15 mouse cellular contexts compared by ENCODE assay signal in genomic region chr15:98069566-98070245, GRCm38 (mm10). TPM values are rescaled to one million over a fixed set of nuclear protein-coding genes. Genes with fewer than 3 reads are reported as not detected.
DNase-seq lines count a peak whose midpoint lies in the region; ATAC-seq and TF ChIP-seq lines count a peak whose summit lies in the region.
"Had no signal": no experiment of that assay in that cellular context is flagged by ENCODE, and none has a peak within 500 bp of the region (broad histone marks: within the 10 kb centered on the region; RNA-seq: fewer than 3 reads in every experiment).

No protein-coding gene starts in this region.

- peak; percentile 25 for DNase-seq in CD4-positive, CD25-positive, alpha-beta regulatory T cell, adult 2 months (ENCODE audit: low read depth, low spot score)
- DNase-seq in hindbrain, postnatal 0 days (ENCODE audit: low spot score), result no peak
- peak; percentile 21 for DNase-seq in CD4-positive helper T cell, adult 2 months (ENCODE audit: low read depth, low spot score)
- DNase-seq in thymus, adult 18-20 months, result peak; percentile 18 to 64
- no peak for DNase-seq in embryonic facial prominence, embryonic 10.5 days (ENCODE audit: low spot score)
- DNase-seq: cerebellum, adult 8-10 months; heart, postnatal 4 days; kidney, postnatal 25 days; liver, embryonic 13.5 days; lung, postnatal 14 days had no signal

- no peak overlapping the region for H3K4me2 ChIP-seq in hindbrain, postnatal 0 days (ENCODE audit: low read depth, low read length)
- no peak overlapping the region for H3K4me2 ChIP-seq in hindbrain, embryonic 16.5 days (ENCODE audit: low read length)
- no peak overlapping the region for H3K4me2 ChIP-seq in forebrain, embryonic 15.5 days (replicated peaks)
- H3K4me2 ChIP-seq: forebrain, embryonic 12.5 days; liver, embryonic 13.5 days; midbrain, embryonic 12.5 days had no signal

- 0 out of 2 replicates have a peak, but pooled peaks have one; percentile 3 for TF ChIP-seq CTCF in hindbrain, postnatal 0 days (IDR thresholded peaks at IDR 0.05; ENCODE audit: low read depth)

- H3K27ac ChIP-seq in hindbrain, postnatal 0 days, result no peak overlapping the region
- H3K27ac ChIP-seq in hindbrain, embryonic 16.5 days (ENCODE audit: low read depth, low read length), result no peak overlapping the region
- H3K27ac ChIP-seq in embryonic facial prominence, embryonic 10.5 days (replicated peaks), result no peak overlapping the region
- H3K27ac ChIP-seq in forebrain, embryonic 15.5 days (replicated peaks), result no peak overlapping the region
- H3K27ac ChIP-seq: forebrain, embryonic 12.5 days; liver, embryonic 13.5 days; midbrain, embryonic 12.5 days had no signal

- no peaks in the 10 kb centered on the region for H3K27me3 ChIP-seq in hindbrain, postnatal 0 days (ENCODE audit: insufficient read depth, low read length)
- H3K27me3 ChIP-seq in hindbrain, embryonic 16.5 days (replicated peaks; ENCODE audit: control insufficient read depth, insufficient read depth, low read length), result no peaks in the 10 kb centered on the region
- H3K27me3 ChIP-seq in embryonic facial prominence, embryonic 10.5 days (replicated peaks; ENCODE audit: low read depth, poor library complexity, severe bottlenecking), result no peaks in the 10 kb centered on the region
- no peaks in the 10 kb centered on the region for H3K27me3 ChIP-seq in forebrain, embryonic 15.5 days
- H3K27me3 ChIP-seq: forebrain, embryonic 12.5 days; liver, embryonic 13.5 days; midbrain, embryonic 12.5 days had no signal

- no peak overlapping the region for H3K9ac ChIP-seq in hindbrain, postnatal 0 days (replicated peaks; ENCODE audit: low read length)
- H3K9ac ChIP-seq in hindbrain, embryonic 16.5 days (ENCODE audit: low read depth, low read length), result no peak overlapping the region
- H3K9ac ChIP-seq in forebrain, embryonic 15.5 days (replicated peaks), result no peak overlapping the region
- H3K9ac ChIP-seq: forebrain, embryonic 12.5 days; liver, embryonic 13.5 days; midbrain, embryonic 12.5 days had no signal

- H3K36me3 ChIP-seq in hindbrain, postnatal 0 days (ENCODE audit: insufficient read depth, low read length), result peaks cover 41% of the 10 kb centered on the region
- peaks cover 23% of the 10 kb centered on the region for H3K36me3 ChIP-seq in hindbrain, embryonic 16.5 days (ENCODE audit: control insufficient read depth, insufficient read depth, low read length)
- H3K36me3 ChIP-seq in embryonic facial prominence, embryonic 10.5 days (replicated peaks), result peaks cover 98% of the 10 kb centered on the region
- peaks cover 51% of the 10 kb centered on the region for H3K36me3 ChIP-seq in forebrain, embryonic 15.5 days

- H3K4me1 ChIP-seq in hindbrain, postnatal 0 days (ENCODE audit: insufficient read depth, low read length), result no peaks in the 10 kb centered on the region
- no peaks in the 10 kb centered on the region for H3K4me1 ChIP-seq in hindbrain, embryonic 16.5 days (ENCODE audit: control insufficient read depth, insufficient read depth, low read depth, low read length)
- no peaks in the 10 kb centered on the region for H3K4me1 ChIP-seq in embryonic facial prominence, embryonic 10.5 days
- no peaks in the 10 kb centered on the region for H3K4me1 ChIP-seq in forebrain, embryonic 15.5 days
- H3K4me1 ChIP-seq: forebrain, embryonic 12.5 days; liver, embryonic 13.5 days; midbrain, embryonic 12.5 days had no signal

- 89% methylated on average over 8 of the region's 8 CpGs for WGBS in hindbrain, postnatal 0 days
- WGBS in hindbrain, embryonic 16.5 days, result 92% methylated on average over 8 of the region's 8 CpGs
- 90% methylated on average over 8 of the region's 8 CpGs for WGBS in embryonic facial prominence, embryonic 10.5 days
- 93% methylated on average over 8 of the region's 8 CpGs for WGBS in forebrain, embryonic 15.5 days

- no peak for ATAC-seq in CD4-positive, CD25-positive, alpha-beta regulatory T cell, adult 4 months
- no peak for ATAC-seq in hindbrain, postnatal 0 days
- ATAC-seq in hindbrain, embryonic 16.5 days, result no peak
- ATAC-seq in forebrain, embryonic 15.5 days (replicated peaks), result no peak

- no peak overlapping the region for H3K4me3 ChIP-seq in hindbrain, postnatal 0 days (ENCODE audit: low read length)
- no peak overlapping the region for H3K4me3 ChIP-seq in hindbrain, embryonic 16.5 days (ENCODE audit: low read length)
- H3K4me3 ChIP-seq in embryonic facial prominence, embryonic 10.5 days, result no peak overlapping the region
- H3K4me3 ChIP-seq in forebrain, embryonic 15.5 days, result no peak overlapping the region
- H3K4me3 ChIP-seq: forebrain, embryonic 12.5 days; liver, embryonic 13.5 days; midbrain, embryonic 12.5 days had no signal

- no peaks in the 10 kb centered on the region for H3K9me3 ChIP-seq in hindbrain, postnatal 0 days (ENCODE audit: low read length)
- no peaks in the 10 kb centered on the region for H3K9me3 ChIP-seq in hindbrain, embryonic 16.5 days (ENCODE audit: control insufficient read depth, low read length)
- H3K9me3 ChIP-seq in embryonic facial prominence, embryonic 10.5 days, result no peaks in the 10 kb centered on the region
- no peaks in the 10 kb centered on the region for H3K9me3 ChIP-seq in forebrain, embryonic 15.5 days
- H3K9me3 ChIP-seq: forebrain, embryonic 12.5 days; liver, embryonic 13.5 days; midbrain, embryonic 12.5 days had no signal

RNA-seq across cellular contexts. Expression of gene Pfkm, which starts 22.7 kb away (rescaled TPM):
- polyA plus RNA-seq in CD4-positive, CD25-positive, alpha-beta regulatory T cell, adult 4 months (2017; shearing (Covaris generic)), result 10 to 100 TPM in 1 of 2 experiments, 1 to 10 TPM in 1; 4.8 to 13.4 TPM
- total RNA-seq in hindbrain, postnatal 0 days (2014; rRNA removed), result 97.3 and 102 TPM in 2 replicates
- polyA plus RNA-seq in hindbrain, postnatal 0 days (2015; fragmentation: Nextera tagmentation; extraction: Ambion mirVana), result 91.5 and 94.0 TPM in 2 replicates
- polyA plus RNA-seq in hindbrain, embryonic 16.5 days (2015; fragmentation: Nextera tagmentation; extraction: Ambion mirVana), result 99.4 and 106 TPM in 2 replicates
- 36.6 and 39.8 TPM in 2 replicates for polyA plus RNA-seq in embryonic facial prominence, embryonic 10.5 days (2016; fragmentation: Nextera tagmentation; extraction: Ambion mirVana)
- 84.2 and 84.4 TPM in 2 replicates for polyA plus RNA-seq in forebrain, embryonic 15.5 days (2015; fragmentation: Nextera tagmentation; extraction: Ambion mirVana)

RNA-seq across cellular contexts. Expression of gene Senp1, which starts 23.8 kb away (rescaled TPM):
- polyA plus RNA-seq in CD4-positive, CD25-positive, alpha-beta regulatory T cell, adult 4 months (2017; shearing (Covaris generic)), result 10 to 100 TPM; 33.4 to 34.3 TPM
- 12.7 and 15.0 TPM in 2 replicates for total RNA-seq in hindbrain, postnatal 0 days (2014; rRNA removed)
- polyA plus RNA-seq in hindbrain, postnatal 0 days (2015; fragmentation: Nextera tagmentation; extraction: Ambion mirVana), result 12.5 TPM in 2 replicates
- 17.3 and 18.9 TPM in 2 replicates for polyA plus RNA-seq in hindbrain, embryonic 16.5 days (2015; fragmentation: Nextera tagmentation; extraction: Ambion mirVana)
- polyA plus RNA-seq in embryonic facial prominence, embryonic 10.5 days (2016; fragmentation: Nextera tagmentation; extraction: Ambion mirVana), result 46.6 and 47.3 TPM in 2 replicates
- polyA plus RNA-seq in forebrain, embryonic 15.5 days (2015; fragmentation: Nextera tagmentation; extraction: Ambion mirVana), result 25.4 and 26.2 TPM in 2 replicates

Comparison
In these comparisons a context has a peak if more than half of its experiments do, and no peak if none do; other contexts are left out.
1. DNase-seq: peak in CD4-positive, CD25-positive, alpha-beta regulatory T cell, adult 2 months (single experiment), CD4-positive helper T cell, adult 2 months (single experiment) and thymus, adult 18-20 months (2 of 2); none in hindbrain, postnatal 0 days (single experiment) and embryonic facial prominence, embryonic 10.5 days (single experiment).